Mouse (Mus musculus) left cerebral cortex, postnatal 4 days (tissue): ENCODE measurements around the gene Usp17lb. TPM values are rescaled to one million over a fixed set of nuclear protein-coding genes. Genes with fewer than 3 reads are reported as not detected.
"Not testable (repeated sequence)": the region's sequence is repeated elsewhere in the genome, so short reads cannot be mapped to it uniquely, and the experiment has no call there.

ENCODE experiments used
- DNase-seq: peaks from one replicate; pipeline ENCODE4 v3.0.0-alpha.2; 2022
- intact Hi-C: fragments of 180-260 bp; cut with DNase I; formaldehyde crosslinking; loops from one replicate; pipeline ENCODE4 v1.15.1; 2025
- total RNA-seq, 2 experiments: library from RNA; stranded (reverse); gene quantifications; 2 replicates each; pipeline ENCODE4 v1.2.3; 2021

The Usp17lb gene
- total RNA-seq = not detected

DNA sequence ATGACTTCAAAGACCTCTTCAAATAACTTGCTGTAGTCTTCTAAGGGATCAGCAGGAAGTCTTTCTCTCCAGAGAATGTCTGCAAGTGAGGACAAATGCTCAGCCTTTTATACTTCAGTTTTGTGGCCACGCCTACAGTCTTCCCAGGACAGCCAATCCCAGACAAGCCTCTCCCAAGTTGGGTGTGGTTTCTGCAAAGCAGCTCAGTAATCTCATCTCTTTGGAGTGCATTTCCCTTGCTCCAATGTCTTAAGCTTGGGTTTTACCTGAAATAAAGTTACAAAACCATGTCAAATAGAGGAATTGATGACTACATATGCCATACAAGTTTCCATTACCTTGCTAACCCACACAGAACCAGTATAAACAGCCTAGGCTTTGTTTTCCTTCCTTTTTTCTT lies at the start of gene Usp17lb:
Gene Usp17lb (minus strand): TSS at position 101 of the 400 bp plus-strand sequence.
- no peak for DNase-seq
- intact Hi-C loops = no loop called here

DNA sequence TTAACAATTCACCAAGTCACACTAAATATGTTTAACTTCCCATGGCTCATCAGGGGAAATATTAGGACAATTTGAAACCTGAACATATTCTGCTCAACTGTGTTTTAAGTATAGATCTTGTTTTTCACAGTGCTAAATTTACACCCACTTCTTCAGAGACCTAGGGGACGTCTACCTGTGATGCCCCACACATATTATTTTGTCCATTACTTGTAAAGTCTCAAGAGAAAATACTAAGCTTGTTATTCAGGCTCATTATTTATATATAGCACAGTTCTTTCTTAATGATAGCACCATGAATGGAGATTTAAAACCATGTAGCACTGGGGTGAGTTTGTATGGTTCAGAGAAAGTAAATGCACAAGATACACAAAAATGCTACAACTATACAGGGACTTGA lies 35.3 kb upstream of the Usp17lb start, which contains the start of gene Olfr665:
Gene Olfr665 (plus strand): TSS at position 301 of the 400 bp plus-strand sequence.
- intact Hi-C loops = no loop called here

DNA sequence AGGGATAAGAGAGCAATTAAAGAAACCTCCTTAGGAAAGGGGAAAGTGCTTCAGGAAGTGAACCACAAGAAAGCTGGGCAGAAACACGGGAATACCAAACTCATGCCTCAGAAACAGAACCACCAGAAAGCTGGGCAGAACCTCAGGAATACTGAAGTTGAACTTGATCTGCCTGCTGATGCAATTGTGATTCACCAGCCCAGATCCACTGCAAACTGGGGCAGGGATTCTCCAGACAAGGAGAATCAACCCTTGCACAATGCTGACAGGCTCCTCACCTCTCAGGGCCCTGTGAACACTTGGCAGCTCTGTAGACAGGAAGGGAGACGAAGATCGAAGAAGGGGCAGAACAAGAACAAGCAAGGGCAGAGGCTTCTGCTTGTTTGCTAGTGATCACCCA lies 19.0 kb upstream of the Usp17lb start:
- no peak for DNase-seq
- intact Hi-C loops = no loop called here

More for the DNA sequence above, 35.3 kb upstream of the Usp17lb start, which contains the start of gene Olfr665:
- DNase-seq = no peak

DNA sequence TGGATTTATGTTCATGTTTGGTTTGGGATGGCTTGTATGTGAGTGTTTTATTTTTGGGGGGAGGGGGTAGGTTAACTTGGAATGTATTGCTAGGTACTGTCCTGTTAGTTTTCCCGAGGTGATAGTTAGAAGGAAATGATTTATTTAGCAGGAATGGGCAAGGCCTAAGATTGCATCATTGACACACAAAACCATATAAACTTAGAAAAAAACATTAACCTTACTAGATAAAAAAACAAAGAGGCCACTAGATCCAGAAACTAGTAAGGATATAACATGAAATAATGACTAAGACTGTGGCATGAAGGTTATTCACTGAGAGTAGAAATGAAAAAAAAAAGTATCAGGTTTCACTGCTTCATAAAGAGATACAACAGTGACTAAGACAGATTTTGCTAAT lies 15.3 kb upstream of the Usp17lb start:
- intact Hi-C loops = no loop called here
- DNase-seq = no peak

DNA sequence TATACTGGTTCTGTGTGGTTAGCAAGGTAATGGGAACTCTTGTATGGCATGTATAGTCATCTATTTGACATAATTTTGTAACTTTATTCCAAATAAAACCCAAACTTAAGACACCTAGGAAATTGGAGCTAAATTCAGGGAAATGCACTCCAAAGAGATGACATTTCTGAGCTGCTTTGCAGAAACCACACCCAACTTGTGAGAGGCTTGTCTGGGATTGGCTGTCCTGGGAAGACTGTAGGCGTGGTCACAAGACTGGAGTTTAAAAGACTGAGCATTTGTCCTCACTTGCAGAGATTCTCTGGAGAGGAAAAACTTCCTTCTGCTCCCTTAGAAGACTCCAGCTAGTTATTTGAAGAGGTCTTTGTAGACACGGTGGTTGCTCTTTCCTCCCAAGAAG lies 14.3 kb upstream of the Usp17lb start, which contains the start of gene Usp17la:
Gene Usp17la (plus strand): TSS at position 301 of the 400 bp plus-strand sequence.
- DNase-seq, intact Hi-C loops: not testable (repeated sequence)

DNA sequence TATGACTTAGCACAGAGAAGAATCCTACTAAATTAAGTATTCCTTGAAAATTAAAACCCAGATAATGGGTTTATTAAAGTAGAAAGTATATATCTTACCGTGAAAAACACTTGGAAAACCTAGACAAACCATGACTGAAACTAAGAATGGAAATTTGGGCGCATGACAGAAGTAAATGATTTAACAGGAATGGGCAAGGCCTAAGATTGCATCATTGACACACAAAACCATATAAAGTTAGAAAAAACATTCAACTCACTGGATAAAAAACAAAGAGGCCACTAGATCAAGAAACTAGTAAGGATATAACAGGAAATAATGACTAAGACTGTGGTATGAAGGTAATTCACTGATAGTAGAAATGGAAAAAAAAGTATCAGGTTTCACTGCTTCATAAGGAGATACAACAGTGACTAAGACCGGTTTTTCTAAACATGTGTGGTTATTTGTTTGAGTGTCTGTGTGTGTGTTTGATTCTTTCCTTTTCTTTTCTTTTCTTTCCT lies 12.9 kb upstream of the Usp17lb start:
- no peak for DNase-seq
- intact Hi-C loops = no loop called here

DNA sequence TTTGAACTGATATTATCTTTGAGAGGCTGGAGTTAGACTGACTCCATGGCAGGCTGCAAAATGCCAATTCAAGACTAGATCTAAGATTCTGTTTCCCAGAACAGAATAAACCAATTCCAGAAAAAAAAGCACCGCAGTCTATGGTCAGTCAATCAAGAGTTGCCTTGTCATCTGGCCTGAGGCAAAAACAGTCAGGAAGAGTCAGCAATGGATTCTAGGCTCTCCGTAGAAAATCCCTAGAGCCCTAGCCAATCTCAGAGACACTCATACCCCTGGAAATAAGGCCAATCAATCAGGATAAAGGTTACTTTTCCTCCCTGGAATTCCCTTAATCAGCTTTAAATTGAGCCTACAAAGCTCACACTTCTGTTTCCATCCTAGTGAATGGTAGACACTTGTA lies 9.1 kb upstream of the Usp17lb start:
- DNase-seq, intact Hi-C loops: not testable (repeated sequence)

DNA sequence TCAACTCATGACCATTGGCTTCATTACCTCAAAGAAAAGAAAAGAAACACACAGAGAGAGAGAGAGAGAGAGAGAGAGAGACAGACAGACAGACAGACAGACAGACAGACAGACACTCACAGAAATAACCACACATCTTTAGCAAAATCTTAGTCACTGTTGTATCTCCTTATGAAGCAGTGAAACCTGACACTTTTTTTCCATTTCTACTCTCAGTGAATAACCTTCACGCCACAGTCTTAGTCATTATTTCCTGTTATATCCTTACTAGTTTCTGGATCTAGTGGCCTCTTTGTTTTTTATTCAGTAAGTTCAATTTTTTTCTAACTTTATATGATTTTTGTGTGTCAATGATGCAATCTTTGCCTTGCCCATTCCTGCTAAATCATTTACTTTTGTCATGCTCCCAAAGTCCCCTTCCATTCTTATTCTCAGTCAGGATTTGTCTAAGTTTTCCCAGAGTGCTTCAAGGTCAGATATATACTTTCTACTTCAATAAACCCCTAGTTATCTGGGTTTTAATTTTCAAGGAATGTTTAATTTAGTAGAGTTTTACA lies 1.4 kb upstream of the Usp17lb start:
- intact Hi-C loops = no loop called here
- no peak for DNase-seq

DNA sequence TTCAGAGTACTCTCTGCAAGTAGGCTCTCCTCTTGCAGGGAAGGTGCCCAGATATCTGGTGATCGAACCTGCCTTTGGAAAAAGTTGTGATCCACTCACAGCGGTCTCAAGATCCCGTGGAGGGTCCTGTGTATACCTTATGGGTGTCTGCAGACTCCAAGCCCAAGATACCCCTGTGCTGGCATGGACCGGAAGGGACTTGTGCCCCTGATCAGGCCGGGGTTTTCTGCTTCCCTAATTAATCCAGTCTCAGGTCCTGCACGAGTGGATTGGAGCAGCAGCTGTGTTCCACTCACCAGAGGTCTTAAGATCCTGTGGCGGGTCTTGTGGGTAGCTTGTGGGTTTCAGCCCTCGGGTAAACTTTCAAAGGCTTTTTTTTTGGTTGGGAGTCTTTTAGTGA lies 32.1 kb downstream of the Usp17lb start:
- intact Hi-C loops, DNase-seq: not testable (repeated sequence)

DNA sequence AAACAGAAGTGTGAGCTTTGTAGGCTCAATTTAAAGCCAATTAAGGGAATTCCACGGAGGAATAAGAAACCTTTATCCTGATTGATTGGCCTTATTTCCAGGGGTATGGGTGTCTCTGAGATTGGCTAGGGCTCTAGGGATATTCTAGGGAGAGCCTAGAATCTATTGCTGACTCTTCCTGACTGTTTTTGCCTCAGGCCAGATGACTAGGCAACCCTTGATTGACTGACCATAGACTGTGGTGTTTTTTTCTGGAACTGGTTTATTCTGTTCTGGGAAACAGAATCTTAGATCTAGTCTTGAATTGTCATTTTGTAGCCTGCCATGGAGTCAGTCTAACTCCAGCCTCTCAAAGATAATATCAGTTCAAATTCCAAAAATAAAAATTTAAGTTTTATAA lies 51.6 kb downstream of the Usp17lb start:
- intact Hi-C loops = no loop called here
- DNase-seq = no peak

Other genes starting within 250 kb of the Usp17lb start
- gene Olfr655, start 240.8 kb downstream of the Usp17lb start, total RNA-seq = not detected
- under 1 TPM in 1 of 2 experiments, not detected in 1; 0.08 TPM for gene Olfr656, start 228.6 kb downstream of the Usp17lb start, total RNA-seq
- not detected for gene Olfr657, start 217.8 kb downstream of the Usp17lb start, total RNA-seq
- gene Olfr658, start 195.3 kb downstream of the Usp17lb start, total RNA-seq = not detected
- gene Olfr659, start 175.8 kb downstream of the Usp17lb start, total RNA-seq = not detected
- not detected for gene Olfr661, start 156.1 kb downstream of the Usp17lb start, total RNA-seq
- not detected for gene Usp17le, start 65.1 kb downstream of the Usp17lb start, total RNA-seq
- not detected for gene Usp17la, start 14.4 kb upstream of the Usp17lb start, total RNA-seq
- not detected for gene Olfr665, start 35.4 kb upstream of the Usp17lb start, total RNA-seq
- not detected for gene Olfr666, start 53.3 kb upstream of the Usp17lb start, total RNA-seq
- not detected for gene Olfr667, start 78.9 kb upstream of the Usp17lb start, total RNA-seq
- not detected for gene Olfr668, start 85.5 kb upstream of the Usp17lb start, total RNA-seq
- not detected for gene Olfr669, start 91.6 kb upstream of the Usp17lb start, total RNA-seq
- gene Olfr670, start 120.0 kb upstream of the Usp17lb start, total RNA-seq = not detected
- not detected for gene Olfr671, start 136.5 kb upstream of the Usp17lb start, total RNA-seq
- not detected for gene Olfr672, start 159.4 kb upstream of the Usp17lb start, total RNA-seq
- gene Olfr675, start 185.9 kb upstream of the Usp17lb start, total RNA-seq = not detected
- not detected for gene Olfr676, start 190.1 kb upstream of the Usp17lb start, total RNA-seq
- gene Olfr677, start 208.8 kb upstream of the Usp17lb start, total RNA-seq = not detected
- not detected for gene Olfr678, start 221.9 kb upstream of the Usp17lb start, total RNA-seq
- gene Olfr679, start 238.6 kb upstream of the Usp17lb start, total RNA-seq = not detected